Mouse (Mus musculus) lung, embryonic 14.5 days (tissue): ENCODE measurements around the gene Cd207. TPM values are rescaled to one million over a fixed set of nuclear protein-coding genes. Genes with fewer than 3 reads are reported as not detected.
A peak's percentile ranks its signal among the peaks of the same experiment; 100 is the strongest.

ENCODE experiments used
- ATAC-seq: fragments of 200-750 bp; cut with Nextera tagmentation; 2 replicates; pipeline ENCODE4 v1.8.0; 2017; ENCODE audit warnings: mild to moderate bottlenecking, moderate TSS enrichment, moderate library complexity; ENCODE audit not compliant: insufficient read depth
- DNase-seq: peaks from one replicate; pipeline ENCODE4 v3.0.0-alpha.2; 2015
- H3K27ac ChIP-seq: fragments of 300-500 bp; sonication (generic); 2 replicates; pipeline ENCODE4 v1.5.1; 2014; ENCODE audit warnings: low read depth, mild to moderate bottlenecking, moderate library complexity
- H3K27me3 ChIP-seq: fragments of 300-500 bp; sonication (generic); 2 replicates; pipeline ENCODE4 v1.6.1; 2014; ENCODE audit warnings: low read length, control low read depth; ENCODE audit not compliant: insufficient read depth
- H3K36me3 ChIP-seq: fragments of 300-500 bp; sonication (generic); 2 replicates; pipeline ENCODE4 v1.6.1; 2014; ENCODE audit warnings: control low read depth; ENCODE audit not compliant: insufficient read depth
- H3K4me1 ChIP-seq: fragments of 300-500 bp; sonication (generic); 2 replicates; pipeline ENCODE4 v1.6.1; 2014; ENCODE audit warnings: antibody characterized with exemption, control low read depth; ENCODE audit not compliant: insufficient read depth
- H3K4me2 ChIP-seq: fragments of 300-500 bp; sonication (generic); 2 replicates; pipeline ENCODE4 v1.6.1; 2014; ENCODE audit warnings: mild to moderate bottlenecking
- H3K4me3 ChIP-seq: fragments of 300-500 bp; sonication (generic); 2 replicates; pipeline ENCODE4 v1.5.1; 2014; ENCODE audit warnings: low read depth, low read length
- H3K9ac ChIP-seq: fragments of 300-500 bp; sonication (generic); 2 replicates; pipeline ENCODE4 v1.6.1; 2014
- H3K9me3 ChIP-seq: fragments of 300-500 bp; sonication (generic); 2 replicates; pipeline ENCODE4 v1.6.1; 2016; ENCODE audit warnings: low read depth, low read length, control low read depth
- CTCF ChIP-seq: IDR thresholded peaks from 2 replicates; pipeline ENCODE4 v1.5.1; 2016; ENCODE audit warnings: antibody characterized with exemption, low read depth
- WGBS: fragments of 180-500 bp; shearing (Covaris S2); extraction: QIAGEN DNeasy Blood & Tissue Kit; methylation state at CpG from one replicate; pipeline ENCODE4 v1.1.7; 2014; 5-methylcytosine and 5-hydroxymethylcytosine counted together
- polyA plus RNA-seq: library from polyadenylated mRNA; unstranded; fragments of >200 nt; fragmentation: Nextera tagmentation; extraction: Ambion mirVana; gene quantifications from 2 replicates; pipeline ENCODE4 v1.2.1, GENCODE M21; 2014

Cd207 gene
- polyA plus RNA-seq, 1 experiment from 2014 or later, result not detected

- Histone ChIP-seq H3K27ac (no peak overlapping the region), H3K27me3 (peaks cover 96% of the 10 kb centered on the region), H3K4me3 (no peak overlapping the region), H3K4me1 (no peaks in the 10 kb centered on the region), H3K9ac (no peak overlapping the region), H3K9me3 (no peaks in the 10 kb centered on the region), H3K36me3 (no peaks in the 10 kb centered on the region), H3K4me2 (no peak overlapping the region)
- under 1% methylated on average over 7 of the region's 7 CpGs for WGBS
- TF ChIP-seq CTCF, result no peak
- DNase-seq (no peak), ATAC-seq (no peak)
Observed at GRCm38 (mm10) chr6:83696684-83697083, 19.0 kb upstream of the Cd207 start.

GRCm38 (mm10) chr6:83695731-83696130 is 18.1 kb upstream of the Cd207 start:
- TF ChIP-seq CTCF, result peak; percentile 21
- 3% methylated on average over 3 of the region's 3 CpGs for WGBS
- DNase-seq (no peak), ATAC-seq (no peak)
- Histone ChIP-seq H3K27ac (no peak overlapping the region), H3K4me3 (no peak overlapping the region), H3K9me3 (no peaks in the 10 kb centered on the region), H3K9ac (no peak overlapping the region), H3K27me3 (peaks cover 97% of the 10 kb centered on the region), H3K36me3 (no peaks in the 10 kb centered on the region), H3K4me1 (no peaks in the 10 kb centered on the region), H3K4me2 (no peak overlapping the region)

GRCm38 (mm10) chr6:83693835-83694234 is 16.2 kb upstream of the Cd207 start:
- Histone ChIP-seq H3K4me2 (no peak overlapping the region), H3K9ac (no peak overlapping the region), H3K9me3 (no peaks in the 10 kb centered on the region), H3K4me3 (no peak overlapping the region), H3K4me1 (no peaks in the 10 kb centered on the region), H3K27ac (no peak overlapping the region), H3K27me3 (peaks cover 81% of the 10 kb centered on the region), H3K36me3 (no peaks in the 10 kb centered on the region)
- no peak for ATAC-seq
- TF ChIP-seq CTCF, result peak; percentile 72
- peak; percentile 96 for DNase-seq
- under 1% methylated on average over 9 of the region's 9 CpGs for WGBS

GRCm38 (mm10) chr6:83692962-83693361 is 15.3 kb upstream of the Cd207 start:
- no peak overlapping the region for H3K27ac ChIP-seq
- ATAC-seq, result no peak
- WGBS, result 2% methylated on average over 12 of the region's 12 CpGs
- no peak for DNase-seq
- no peaks in the 10 kb centered on the region for H3K9me3 ChIP-seq
- H3K4me1 ChIP-seq, result no peaks in the 10 kb centered on the region
- H3K36me3 ChIP-seq, result no peaks in the 10 kb centered on the region
- no peak overlapping the region for H3K9ac ChIP-seq
- no peak for TF ChIP-seq CTCF
- no peak overlapping the region for H3K4me3 ChIP-seq
- H3K27me3 ChIP-seq, result peaks cover 77% of the 10 kb centered on the region
- H3K4me2 ChIP-seq, result no peak overlapping the region

- ATAC-seq (no peak), DNase-seq (no peak)
- H3K4me3 ChIP-seq, result no peak overlapping the region
- H3K4me1 ChIP-seq, result no peaks in the 10 kb centered on the region
- 56% methylated on average over 2 of the region's 2 CpGs for WGBS
- no peaks in the 10 kb centered on the region for H3K36me3 ChIP-seq
- no peak overlapping the region for H3K27ac ChIP-seq
- no peak overlapping the region for H3K9ac ChIP-seq
- no peak for TF ChIP-seq CTCF
- no peaks in the 10 kb centered on the region for H3K9me3 ChIP-seq
- H3K27me3 ChIP-seq, result peaks cover 57% of the 10 kb centered on the region
- no peak overlapping the region for H3K4me2 ChIP-seq
Observed at GRCm38 (mm10) chr6:83690936-83691335, 13.3 kb upstream of the Cd207 start.

- Histone ChIP-seq H3K4me2 (no peak overlapping the region), H3K9me3 (no peaks in the 10 kb centered on the region), H3K27me3 (peaks cover 51% of the 10 kb centered on the region), H3K4me3 (no peak overlapping the region), H3K36me3 (no peaks in the 10 kb centered on the region), H3K4me1 (no peaks in the 10 kb centered on the region), H3K27ac (no peak overlapping the region), H3K9ac (no peak overlapping the region)
- DNase-seq, result peak; percentile 82
- TF ChIP-seq CTCF, result peak; percentile 78
- WGBS, result 27% methylated on average over 4 of the region's 5 CpGs
- 0 out of 2 replicates have a peak, but pooled peaks have one; percentile 31 for ATAC-seq
Observed at GRCm38 (mm10) chr6:83690277-83690676, 12.6 kb upstream of the Cd207 start.

- WGBS, result 74% methylated on average over 4 of the region's 4 CpGs
Observed at GRCm38 (mm10) chr6:83689374-83689773, 11.7 kb upstream of the Cd207 start.

GRCm38 (mm10) chr6:83673395-83673794 is 4.3 kb downstream of the Cd207 start:
- peak; percentile 91 for TF ChIP-seq CTCF
- DNase-seq, result peak; percentile 88
- no peak overlapping the region for H3K27ac ChIP-seq
- H3K27me3 ChIP-seq, result no peaks in the 10 kb centered on the region
- no peaks in the 10 kb centered on the region for H3K9me3 ChIP-seq
- no peaks in the 10 kb centered on the region for H3K4me1 ChIP-seq
- H3K4me3 ChIP-seq, result no peak overlapping the region
- H3K36me3 ChIP-seq, result no peaks in the 10 kb centered on the region
- WGBS, result 6% methylated on average over 4 of the region's 4 CpGs
- ATAC-seq, result no peak
- no peak overlapping the region for H3K9ac ChIP-seq
- H3K4me2 ChIP-seq, result no peak overlapping the region

More at GRCm38 (mm10) chr6:83689374-83689773, 11.7 kb upstream of the Cd207 start:
- Histone ChIP-seq H3K4me1 (no peaks in the 10 kb centered on the region), H3K4me3 (no peak overlapping the region), H3K4me2 (no peak overlapping the region), H3K27me3 (peaks cover 42% of the 10 kb centered on the region), H3K9ac (no peak overlapping the region), H3K27ac (no peak overlapping the region), H3K36me3 (no peaks in the 10 kb centered on the region), H3K9me3 (no peaks in the 10 kb centered on the region)
- TF ChIP-seq CTCF, result no peak
- ATAC-seq, result no peak
- no peak for DNase-seq
